Mouse (Mus musculus) liver, adult 2 months (tissue): ENCODE measurements at regions not wholly inside any gene's neighbourhood (a gene's known extent, or its start where the extent isn't known, plus 50 kb on each side); places are given as distances from the start of the nearest gene placed in this dataset.

Experiments used
- DNase-seq: peaks from one replicate; pipeline ENCODE4 v3.0.0-alpha.2; 2011; ENCODE audit warnings: low read depth, low spot score; ENCODE audit errors: extremely low read depth
- H3K27ac ChIP-seq: fragments of 200-500 bp; replicated peaks from 2 replicates; pipeline ENCODE4 v1.5.1; 2012; ENCODE audit warnings: low read depth, mild to moderate bottlenecking, control low read depth, inconsistent platforms, low read length; ENCODE audit not compliant: insufficient read depth
- H3K27me3 ChIP-seq: fragments of 200-500 bp; 2 replicates; pipeline ENCODE4 v1.6.1; 2012; ENCODE audit warnings: mild to moderate bottlenecking, moderate library complexity, low read length, inconsistent platforms; ENCODE audit not compliant: control insufficient read depth, insufficient read depth
- H3K36me3 ChIP-seq: fragments of 200-500 bp; 2 replicates; pipeline ENCODE4 v1.6.1; 2012; ENCODE audit warnings: low read length, inconsistent platforms; ENCODE audit not compliant: control insufficient read depth, insufficient read depth
- H3K4me1 ChIP-seq: fragments of 200-500 bp; 2 replicates; pipeline ENCODE4 v1.6.1; 2011; ENCODE audit warnings: low read length; ENCODE audit not compliant: control insufficient read depth, insufficient read depth
- H3K4me3 ChIP-seq: fragments of 200-500 bp; 2 replicates; pipeline ENCODE4 v1.5.1; 2011; ENCODE audit warnings: low read depth, mild to moderate bottlenecking, control low read depth, low read length, moderate library complexity; ENCODE audit not compliant: insufficient read depth
- H3K79me2 ChIP-seq: fragments of 200-500 bp; 2 replicates; pipeline ENCODE4 v1.6.1; 2012; ENCODE audit warnings: inconsistent platforms, mild to moderate bottlenecking, low read length, moderate library complexity; ENCODE audit not compliant: control insufficient read depth, insufficient read depth
- H3K9ac ChIP-seq: fragments of 200-500 bp; 2 replicates; pipeline ENCODE4 v1.6.1; 2012; ENCODE audit warnings: low read depth, mild to moderate bottlenecking, control low read depth, inconsistent platforms, low read length
- CTCF ChIP-seq: fragments of 200-500 bp; IDR thresholded peaks from 2 replicates; pipeline ENCODE4 v1.5.1; 2011; ENCODE audit warnings: low read depth, low read length, control low read depth
- POLR2A ChIP-seq: fragments of 200-500 bp; IDR thresholded peaks from 2 replicates; pipeline ENCODE4 v1.6.1; 2011; ENCODE audit warnings: low read length, control low read depth; ENCODE audit not compliant: insufficient read depth; ENCODE audit errors: extremely low read depth
- WGBS: fragments of 180-500 bp; shearing (Covaris S2); methylation state at CpG from one replicate; pipeline ENCODE4 v1.1.7; 2018; 5-methylcytosine and 5-hydroxymethylcytosine counted together

- no peak overlapping the region for H3K9ac ChIP-seq
- H3K27me3 ChIP-seq: peaks cover 3% of the 10 kb centered on the region; the same call in 1 of the 2 replicates
- no peaks in the 10 kb centered on the region for H3K79me2 ChIP-seq
- WGBS: 74% methylated on average over 3 of the region's 3 CpGs
- DNase-seq: no peak
- TF ChIP-seq CTCF: no peak
- TF ChIP-seq POLR2A: no peak
- H3K4me3 ChIP-seq: no peak overlapping the region
- H3K4me1 ChIP-seq: no peaks in the 10 kb centered on the region
- no peaks in the 10 kb centered on the region for H3K36me3 ChIP-seq
- no peak overlapping the region for H3K27ac ChIP-seq
Observed at GRCm38 (mm10) chr11:82537931-82538330, 149.2 kb downstream of the Tmem132e start.

GRCm38 (mm10) chr11:82523200-82523802, 134.6 kb downstream of the Tmem132e start:
- WGBS: 64% methylated on average over 4 of the region's 4 CpGs
- Histone ChIP-seq H3K4me1 (no peaks in the 10 kb centered on the region), H3K79me2 (no peaks in the 10 kb centered on the region), H3K27me3 (no peaks in the 10 kb centered on the region), H3K36me3 (no peaks in the 10 kb centered on the region), H3K27ac (no peak overlapping the region), H3K4me3 (no peak overlapping the region), H3K9ac (no peak overlapping the region)
- TF ChIP-seq POLR2A (no peak), CTCF (no peak)
- DNase-seq: no peak

GRCm38 (mm10) chr11:82521383-82521782, 132.7 kb downstream of the Tmem132e start:
- WGBS: 66% methylated on average over 9 of the region's 9 CpGs
- Histone ChIP-seq H3K27me3 (no peaks in the 10 kb centered on the region), H3K27ac (no peak overlapping the region), H3K4me3 (no peak overlapping the region), H3K4me1 (no peaks in the 10 kb centered on the region), H3K36me3 (no peaks in the 10 kb centered on the region), H3K79me2 (no peaks in the 10 kb centered on the region), H3K9ac (no peak overlapping the region)
- DNase-seq: no peak
- TF ChIP-seq CTCF (no peak), POLR2A (no peak)

GRCm38 (mm10) chr11:82518691-82519090, 130.0 kb downstream of the Tmem132e start:
- 48% methylated on average over 6 of the region's 6 CpGs for WGBS
- Histone ChIP-seq H3K4me3 (no peak overlapping the region), H3K27me3 (no peaks in the 10 kb centered on the region), H3K27ac (no peak overlapping the region), H3K4me1 (no peaks in the 10 kb centered on the region), H3K36me3 (no peaks in the 10 kb centered on the region), H3K9ac (no peak overlapping the region), H3K79me2 (no peaks in the 10 kb centered on the region)
- TF ChIP-seq CTCF (no peak), POLR2A (no peak)
- no peak for DNase-seq

- Histone ChIP-seq H3K4me1 (no peaks in the 10 kb centered on the region), H3K36me3 (no peaks in the 10 kb centered on the region), H3K9ac (no peak overlapping the region), H3K4me3 (no peak overlapping the region), H3K79me2 (no peaks in the 10 kb centered on the region), H3K27ac (no peak overlapping the region), H3K27me3 (no peaks in the 10 kb centered on the region)
- no peak for DNase-seq
- 93% methylated on average over 4 of the region's 4 CpGs for WGBS
- TF ChIP-seq CTCF (no peak), POLR2A (no peak)
Observed at GRCm38 (mm10) chr11:82514526-82515144, 125.9 kb downstream of the Tmem132e start.

GRCm38 (mm10) chr11:82508564-82508963, 119.9 kb downstream of the Tmem132e start:
- H3K9ac ChIP-seq: no peak overlapping the region
- 74% methylated on average over 13 of the region's 13 CpGs for WGBS

More at GRCm38 (mm10) chr11:82508564-82508963, 119.9 kb downstream of the Tmem132e start:
- Histone ChIP-seq H3K27me3 (no peaks in the 10 kb centered on the region), H3K27ac (no peak overlapping the region), H3K4me3 (no peak overlapping the region), H3K36me3 (no peaks in the 10 kb centered on the region), H3K79me2 (no peaks in the 10 kb centered on the region), H3K4me1 (no peaks in the 10 kb centered on the region)
- TF ChIP-seq POLR2A: no peak
- no peak for TF ChIP-seq CTCF
- DNase-seq: no peak
